Mouse (Mus musculus) fat pad, adult 2 months (tissue): ENCODE measurements around the gene Col24a1.
"Not testable (repeated sequence)": the region's sequence is repeated elsewhere in the genome, so short reads cannot be mapped to it uniquely, and the experiment has no call there.

ENCODE experiments used
- DNase-seq: peaks from one replicate; pipeline ENCODE4 v3.0.0-alpha.2; 2011; ENCODE audit warnings: low read depth, low spot score; ENCODE audit errors: extremely low read depth

Col24a1 gene

DNA sequence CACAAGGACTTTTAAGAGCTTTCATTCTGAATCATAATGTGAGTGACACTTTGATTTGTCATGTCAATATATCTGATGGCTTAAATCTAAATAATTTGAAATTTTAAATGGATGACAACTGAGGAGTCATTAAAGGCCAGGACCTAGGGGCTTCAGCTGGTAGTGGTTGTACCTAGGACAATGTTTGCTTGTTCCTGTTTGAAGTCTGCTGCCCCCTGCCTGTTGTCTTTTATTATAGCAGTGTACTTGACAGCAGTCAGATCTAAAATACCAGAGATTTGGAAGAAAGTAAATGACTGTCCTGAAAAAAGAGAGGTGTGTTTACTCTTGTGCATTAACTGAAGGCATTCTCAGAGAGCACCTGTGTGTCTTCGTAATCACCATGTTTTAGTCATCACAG lies 150.0 kb downstream of the Col24a1 start:
- no peak for DNase-seq

DNA sequence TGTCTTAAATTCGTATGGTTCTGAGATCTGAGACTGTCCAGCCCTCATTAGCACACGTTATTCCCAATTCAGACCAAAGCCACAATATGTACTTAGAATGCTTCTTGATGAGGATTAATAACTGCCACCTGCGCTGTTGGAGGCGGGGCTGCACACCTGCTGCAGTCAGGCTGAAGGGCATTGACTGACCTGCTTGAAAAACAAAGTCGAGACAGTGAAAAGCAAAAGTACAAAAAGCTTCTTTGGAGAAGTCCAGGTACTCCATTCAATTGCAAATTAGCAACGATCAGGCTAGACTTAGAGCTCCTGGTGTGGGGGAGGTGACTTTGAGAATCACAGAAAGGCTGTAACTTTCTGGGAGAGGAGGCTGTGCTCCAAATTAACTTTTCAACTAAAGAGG lies 150.9 kb downstream of the Col24a1 start:
- not testable (repeated sequence) for DNase-seq

DNA sequence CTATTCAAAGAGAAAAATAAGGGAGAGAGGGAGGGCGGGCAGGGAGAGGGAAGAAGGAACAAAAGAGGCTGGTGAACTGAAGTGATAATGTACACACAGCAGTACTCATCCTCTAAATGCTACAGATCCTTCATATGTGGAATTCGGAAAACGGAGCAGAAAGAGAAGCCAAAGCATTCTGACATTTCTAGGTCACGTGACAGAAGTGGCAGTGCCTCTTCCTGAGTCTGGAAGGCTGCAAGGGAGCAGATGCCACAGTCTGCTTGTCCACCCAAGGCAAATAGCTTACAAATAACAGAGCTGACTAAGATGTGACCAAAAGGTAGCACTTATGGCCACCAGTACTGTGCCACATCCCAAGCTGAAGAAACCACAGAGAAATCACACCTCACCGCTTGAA lies 164.8 kb downstream of the Col24a1 start:
- DNase-seq, result no peak

DNA sequence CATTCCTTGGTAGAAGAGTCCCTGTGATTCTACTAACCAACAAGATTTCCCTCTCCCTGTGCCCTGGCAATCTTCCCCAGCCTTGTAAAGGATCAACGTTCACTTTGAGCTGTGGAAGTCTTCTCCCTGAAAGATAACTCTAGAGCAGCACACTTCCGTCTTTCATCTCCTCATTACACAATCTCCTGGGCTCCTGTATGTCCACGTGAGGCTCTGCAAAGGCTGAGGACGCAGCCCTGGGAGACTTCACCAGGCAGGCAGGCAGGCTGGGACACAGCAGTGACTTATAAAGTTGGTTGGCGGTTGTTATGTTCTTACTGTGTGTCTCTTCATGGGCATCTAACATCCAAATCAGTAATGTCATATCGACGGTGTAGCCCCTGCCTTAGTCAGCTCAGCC lies 170.1 kb downstream of the Col24a1 start:
- DNase-seq, result no peak

DNA sequence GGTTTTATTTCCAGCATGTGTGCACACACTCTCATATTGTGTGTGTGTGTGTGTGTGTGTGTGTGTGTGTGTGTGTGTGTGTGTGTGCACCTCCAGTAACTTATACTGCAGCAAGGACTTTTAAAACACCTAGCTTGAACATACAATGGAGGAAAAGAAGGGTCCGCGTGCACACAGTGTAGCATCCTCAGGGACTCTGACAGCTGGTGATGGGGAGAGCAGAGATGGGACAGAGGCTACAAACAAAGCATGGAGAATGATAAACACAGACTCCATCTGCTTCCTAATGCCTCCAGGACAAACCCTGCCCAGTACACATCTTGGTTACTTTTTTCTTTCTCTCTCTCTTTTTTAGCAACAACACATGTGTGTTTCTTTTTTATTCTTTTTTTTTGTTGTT lies 171.5 kb downstream of the Col24a1 start:
- no peak for DNase-seq

DNA sequence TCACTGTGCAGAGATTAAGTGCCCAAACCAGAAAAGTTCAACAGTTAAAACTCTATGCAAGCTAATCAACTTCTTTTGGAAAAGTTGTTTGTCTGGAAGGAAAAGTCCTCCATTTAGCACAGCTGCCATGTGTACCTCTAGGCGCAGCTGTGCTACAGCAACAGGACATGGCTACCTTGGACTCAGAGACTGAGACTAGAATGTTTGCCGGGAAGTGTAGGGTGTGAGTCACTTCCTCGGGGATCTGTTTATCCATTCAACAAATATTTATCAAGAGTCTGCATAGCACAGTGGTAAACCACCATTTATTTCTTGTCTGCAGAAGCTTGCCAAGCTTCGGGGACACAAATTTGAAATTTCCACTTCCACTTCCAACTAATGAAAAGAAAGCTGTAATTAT lies 178.8 kb downstream of the Col24a1 start:
- DNase-seq, result no peak

DNA sequence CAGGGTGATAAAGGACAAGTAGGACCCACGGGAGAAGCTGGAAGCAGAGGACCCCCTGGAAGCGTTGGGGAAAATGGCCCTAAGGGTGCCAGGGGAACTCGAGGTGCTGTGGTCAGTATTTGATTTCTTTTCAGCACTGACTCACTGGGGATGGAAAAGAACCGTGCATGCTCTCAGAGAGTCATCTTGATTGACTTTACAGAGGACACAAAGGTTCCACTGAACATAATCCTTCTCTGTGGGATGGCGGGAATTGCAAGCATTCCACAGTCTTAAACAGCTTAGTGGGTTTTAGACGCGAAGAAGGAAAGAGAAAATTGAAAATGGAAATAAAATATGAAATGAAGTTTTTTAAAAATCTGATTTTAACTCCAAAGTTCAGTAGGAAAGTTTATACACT lies 181.9 kb downstream of the Col24a1 start:
- no peak for DNase-seq

DNA sequence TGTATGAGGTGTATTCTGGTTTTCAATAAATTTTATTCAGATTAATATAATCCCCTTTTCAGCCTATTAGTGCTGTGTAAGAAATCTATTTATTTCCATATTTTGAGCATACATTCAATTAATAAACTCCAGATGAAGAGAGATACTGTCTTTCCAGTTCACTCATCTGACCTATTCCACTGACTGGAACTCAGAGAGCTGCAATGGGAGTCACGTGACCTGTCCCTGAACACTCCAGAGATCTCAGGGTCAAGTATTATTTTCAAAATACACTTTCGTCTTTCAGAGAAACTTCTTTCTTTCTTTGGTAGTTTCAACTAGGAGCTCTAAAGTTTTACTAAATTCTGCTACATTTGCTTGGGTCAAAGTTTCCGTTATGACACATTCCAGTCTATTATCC lies 184.4 kb downstream of the Col24a1 start:
- no peak for DNase-seq

DNA sequence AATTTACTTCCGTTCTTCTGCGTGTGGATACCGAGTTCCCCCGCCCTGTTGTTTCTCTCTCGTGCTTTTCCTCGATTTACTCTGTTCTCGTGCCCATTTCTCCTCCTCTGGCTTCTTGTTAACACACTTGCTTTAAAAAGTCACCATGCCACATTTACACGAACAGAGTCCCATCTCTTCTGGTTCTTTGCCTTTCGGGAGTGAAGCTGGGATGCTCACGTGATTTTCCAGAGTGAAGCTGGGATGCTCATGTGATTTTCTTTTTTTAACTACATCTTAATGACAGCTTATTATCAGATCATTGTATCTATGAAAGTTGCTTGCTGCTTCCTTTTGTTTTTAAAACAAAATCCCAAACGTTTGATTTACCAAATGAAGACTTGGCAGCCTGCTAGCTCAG lies 184.8 kb downstream of the Col24a1 start:
- DNase-seq, result no peak

DNA sequence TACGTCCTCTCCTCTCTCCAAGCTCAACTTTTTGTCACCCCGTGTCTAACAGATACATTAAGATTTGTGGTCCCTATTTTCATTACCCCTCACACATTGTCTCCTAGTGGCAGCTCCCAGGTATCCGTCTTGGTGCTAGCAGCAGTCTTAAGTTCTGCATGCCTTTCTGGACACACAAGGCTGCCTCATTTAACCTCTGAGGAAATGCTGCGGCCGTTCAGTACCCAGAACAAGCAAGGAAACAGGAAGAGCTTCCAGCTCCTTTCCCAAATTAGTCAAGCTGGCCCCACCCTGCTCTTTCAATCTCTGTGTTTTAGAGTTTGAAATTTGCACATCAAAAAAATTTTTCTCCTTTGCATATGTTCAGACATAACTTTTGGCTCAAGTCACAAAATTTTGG lies 186.2 kb downstream of the Col24a1 start:
- no peak for DNase-seq

DNA sequence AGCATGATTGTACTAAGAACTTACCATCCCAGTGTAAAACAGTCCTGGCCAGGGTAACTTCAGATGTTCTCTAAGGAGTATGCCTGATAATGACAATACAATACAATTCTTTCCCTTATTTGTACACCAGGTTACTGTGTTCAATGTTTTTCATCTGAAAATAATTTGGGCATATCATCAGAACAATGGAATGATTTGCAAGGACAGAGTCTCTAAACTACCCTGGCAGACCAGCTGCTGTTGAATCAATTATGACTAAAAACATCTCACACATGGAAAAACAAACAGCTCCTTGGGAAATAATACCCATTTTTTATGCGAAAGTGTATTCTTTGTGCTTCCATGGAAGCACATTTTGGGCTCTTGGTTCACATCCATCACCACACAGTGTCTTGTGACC lies 198.0 kb downstream of the Col24a1 start:
- DNase-seq, result no peak

DNA sequence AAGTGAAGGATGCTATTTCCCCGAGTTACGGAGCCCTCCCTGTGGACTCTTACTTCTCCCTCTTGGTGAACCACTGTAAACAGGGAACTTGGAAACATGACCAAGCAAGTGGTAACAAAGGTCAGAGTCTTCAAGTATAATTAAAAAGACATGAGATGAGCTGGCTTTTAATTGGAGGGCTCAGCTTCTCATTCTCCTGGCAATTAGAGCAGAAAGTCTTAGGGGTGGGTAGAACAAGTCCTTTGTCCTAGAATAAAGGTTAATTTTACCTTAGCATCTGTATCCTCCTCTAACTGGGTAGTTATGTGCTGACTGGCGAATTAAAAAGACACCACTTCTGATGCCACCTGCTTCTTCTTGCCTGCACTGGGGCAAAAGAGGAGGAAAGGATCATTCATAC lies 199.1 kb downstream of the Col24a1 start:
- DNase-seq, result no peak

DNA sequence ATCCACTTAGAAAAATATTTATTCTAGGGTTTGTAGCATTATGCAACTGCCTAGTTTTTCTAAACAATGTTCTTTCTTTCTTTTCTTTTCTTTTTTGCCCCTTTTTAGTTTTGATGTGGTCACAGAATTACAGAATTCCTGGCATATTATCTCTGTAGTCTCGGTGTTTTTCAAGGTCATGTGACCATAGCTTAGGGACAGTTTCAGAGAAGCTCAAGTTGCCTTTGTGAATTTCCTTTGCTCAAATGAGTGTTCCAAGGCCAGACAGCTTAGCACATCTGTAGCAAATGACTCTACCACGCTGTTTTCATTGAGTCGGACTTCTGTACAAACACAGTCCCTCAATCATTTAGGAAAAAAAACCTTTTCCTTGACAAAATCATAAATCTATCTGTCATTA lies 205.9 kb downstream of the Col24a1 start:
- no peak for DNase-seq

DNA sequence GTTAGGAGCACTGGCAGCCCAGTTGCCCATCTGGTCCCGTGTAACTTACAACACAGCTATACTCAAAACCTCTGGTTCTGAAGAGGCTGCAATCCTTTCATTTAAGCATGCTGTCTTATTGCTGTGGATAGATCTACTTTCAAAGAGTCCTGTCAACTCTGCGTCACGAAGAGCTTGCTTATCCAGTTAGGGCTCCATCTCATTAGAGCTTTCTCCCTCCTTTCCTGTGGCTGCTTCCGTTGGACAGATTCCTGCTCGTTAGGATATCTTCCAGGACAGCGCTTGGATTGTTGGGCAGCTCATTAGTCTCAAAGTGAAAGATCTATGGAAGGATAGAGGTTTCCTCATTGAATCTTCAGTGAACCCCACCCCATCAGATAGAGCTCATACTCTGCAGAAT lies 206.6 kb downstream of the Col24a1 start:
- DNase-seq, result no peak

DNA sequence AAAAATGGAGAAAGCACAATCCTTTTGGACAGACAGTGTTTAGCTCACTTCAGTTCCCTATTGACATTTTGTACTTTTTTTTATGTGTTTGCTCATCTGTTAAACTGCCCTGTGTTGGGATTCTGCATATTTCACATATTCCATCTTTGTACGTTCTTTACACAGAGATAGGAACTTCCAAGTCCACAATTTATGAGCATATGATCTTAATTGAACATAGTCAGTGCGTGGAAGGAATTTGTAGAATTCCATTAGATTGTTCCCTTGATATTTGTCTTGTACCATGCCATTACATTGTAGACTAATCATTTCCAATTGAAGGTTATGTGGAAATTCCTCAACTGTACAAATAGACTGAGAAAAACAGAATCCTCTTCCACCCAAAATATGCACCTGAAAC lies 212.6 kb downstream of the Col24a1 start:
- no peak for DNase-seq

DNA sequence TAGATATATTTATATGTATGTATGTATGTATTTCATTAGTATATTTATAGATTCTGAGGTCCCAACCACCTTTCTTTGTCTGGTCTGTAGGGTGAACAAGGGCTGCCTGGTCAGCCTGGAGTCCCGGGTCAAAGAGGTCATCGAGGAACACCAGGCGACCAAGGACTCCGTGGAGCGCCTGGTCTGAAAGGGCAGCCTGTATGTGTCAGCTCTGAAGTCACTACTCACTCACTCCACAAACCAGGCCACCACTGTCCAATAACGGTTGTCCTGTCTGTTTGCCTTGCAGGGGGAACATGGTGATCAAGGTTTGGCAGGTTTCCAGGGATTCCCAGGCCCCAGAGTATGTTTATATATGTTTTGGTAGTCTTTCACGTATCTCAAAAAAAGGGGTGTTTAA lies 216.3 kb downstream of the Col24a1 start:
- DNase-seq, result no peak

DNA sequence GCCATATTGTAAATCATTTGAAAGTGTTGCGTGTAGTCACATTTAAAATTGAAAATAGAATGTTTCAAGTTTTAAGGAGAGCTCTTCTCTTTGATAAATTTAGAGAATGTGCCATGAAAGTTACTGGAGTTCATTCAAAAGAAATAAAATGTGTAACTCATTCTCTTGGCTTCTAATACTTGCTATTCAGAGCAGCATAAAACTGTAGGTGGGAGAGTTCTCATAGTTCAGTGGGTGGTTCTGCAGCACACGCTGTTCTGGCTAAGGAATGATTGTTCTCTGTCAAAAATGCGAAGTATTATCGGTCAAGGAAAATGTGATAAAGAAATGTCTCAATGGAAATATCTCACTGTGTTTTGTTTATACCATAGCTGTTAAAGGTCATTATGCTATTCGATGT lies 221.9 kb downstream of the Col24a1 start:
- no peak for DNase-seq

DNA sequence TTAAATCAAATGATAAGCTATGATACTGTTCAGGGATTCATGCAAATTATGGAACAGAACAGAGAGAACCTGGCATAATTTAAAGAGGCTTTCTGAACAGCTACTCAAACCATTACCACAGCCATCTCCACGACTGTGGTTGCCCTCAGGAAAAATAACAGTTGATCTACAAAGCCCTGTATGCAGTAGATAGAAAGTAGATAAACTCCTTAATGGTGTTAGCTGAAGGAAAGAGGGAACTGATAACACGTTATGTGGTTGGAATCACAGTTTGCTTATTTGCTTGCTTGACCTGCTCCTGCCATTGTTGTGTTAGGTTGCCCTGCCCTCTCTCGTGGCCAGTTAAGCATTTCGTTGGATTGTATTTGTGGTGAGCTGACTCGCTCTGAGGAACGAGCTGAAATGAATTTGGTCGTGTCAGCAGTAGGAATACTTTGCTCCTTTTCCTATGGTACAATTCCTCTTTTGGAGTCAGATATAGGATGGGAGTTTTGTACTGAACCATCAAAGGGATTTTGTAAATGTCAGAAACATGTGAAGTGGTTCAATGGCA lies 229.3 kb downstream of the Col24a1 start:
- DNase-seq, result no peak

DNA sequence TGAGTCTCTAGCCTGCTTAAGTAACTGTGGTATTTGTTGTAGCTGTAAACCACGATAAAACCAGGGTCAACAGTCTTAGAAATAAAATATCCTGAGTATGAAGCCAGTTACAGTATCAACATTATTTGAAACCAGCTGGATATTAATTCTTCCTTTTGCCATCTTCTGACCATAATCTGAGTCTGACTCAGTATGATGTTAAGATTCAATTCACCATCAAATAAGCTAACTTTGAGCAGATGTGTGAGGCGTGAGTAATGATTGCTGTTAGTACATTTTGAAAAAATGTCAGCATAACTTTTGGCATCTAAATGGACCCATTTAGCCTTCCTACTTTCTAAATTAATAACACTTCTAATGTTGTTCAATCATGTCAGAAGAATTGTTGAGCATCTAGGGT lies 230.0 kb downstream of the Col24a1 start:
- no peak for DNase-seq

DNA sequence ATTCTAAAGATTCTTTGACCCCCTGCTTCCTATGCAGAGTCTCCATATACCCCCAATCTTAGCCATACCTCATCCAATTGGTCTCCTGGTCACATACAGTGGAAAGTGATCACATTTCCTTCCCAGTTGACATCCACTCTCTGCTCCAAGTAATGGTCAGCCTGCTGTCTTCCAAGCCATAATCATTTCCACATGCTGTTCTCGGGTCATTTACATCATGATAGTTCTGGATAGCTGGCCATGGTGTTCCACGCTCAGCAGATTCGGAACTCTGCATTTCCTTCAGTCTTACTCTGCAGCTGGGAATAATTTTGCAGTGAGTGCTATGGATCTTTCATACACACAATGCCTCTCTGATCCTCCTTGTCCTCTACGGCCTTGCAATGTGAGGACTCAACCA lies 233.0 kb downstream of the Col24a1 start:
- DNase-seq, result no peak

DNA sequence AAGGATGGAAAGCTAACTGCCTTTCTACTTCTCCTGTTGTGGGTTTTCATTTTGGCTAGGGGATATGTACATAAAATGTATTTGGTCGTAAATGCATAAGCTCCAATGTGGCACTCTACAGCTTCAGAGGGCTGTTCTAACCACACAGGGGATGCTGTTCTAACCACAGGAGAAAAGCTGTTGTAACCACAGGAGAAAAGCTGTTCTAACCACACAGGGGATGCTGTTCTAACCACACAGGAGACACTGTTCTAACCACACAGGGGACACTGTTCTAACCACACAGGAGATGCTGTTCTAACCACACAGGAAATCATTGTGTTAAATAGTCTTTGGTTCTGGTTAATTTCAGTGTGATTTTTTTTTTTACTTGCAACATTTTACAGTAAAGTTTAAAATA lies 245.6 kb downstream of the Col24a1 start:
- no peak for DNase-seq

DNA sequence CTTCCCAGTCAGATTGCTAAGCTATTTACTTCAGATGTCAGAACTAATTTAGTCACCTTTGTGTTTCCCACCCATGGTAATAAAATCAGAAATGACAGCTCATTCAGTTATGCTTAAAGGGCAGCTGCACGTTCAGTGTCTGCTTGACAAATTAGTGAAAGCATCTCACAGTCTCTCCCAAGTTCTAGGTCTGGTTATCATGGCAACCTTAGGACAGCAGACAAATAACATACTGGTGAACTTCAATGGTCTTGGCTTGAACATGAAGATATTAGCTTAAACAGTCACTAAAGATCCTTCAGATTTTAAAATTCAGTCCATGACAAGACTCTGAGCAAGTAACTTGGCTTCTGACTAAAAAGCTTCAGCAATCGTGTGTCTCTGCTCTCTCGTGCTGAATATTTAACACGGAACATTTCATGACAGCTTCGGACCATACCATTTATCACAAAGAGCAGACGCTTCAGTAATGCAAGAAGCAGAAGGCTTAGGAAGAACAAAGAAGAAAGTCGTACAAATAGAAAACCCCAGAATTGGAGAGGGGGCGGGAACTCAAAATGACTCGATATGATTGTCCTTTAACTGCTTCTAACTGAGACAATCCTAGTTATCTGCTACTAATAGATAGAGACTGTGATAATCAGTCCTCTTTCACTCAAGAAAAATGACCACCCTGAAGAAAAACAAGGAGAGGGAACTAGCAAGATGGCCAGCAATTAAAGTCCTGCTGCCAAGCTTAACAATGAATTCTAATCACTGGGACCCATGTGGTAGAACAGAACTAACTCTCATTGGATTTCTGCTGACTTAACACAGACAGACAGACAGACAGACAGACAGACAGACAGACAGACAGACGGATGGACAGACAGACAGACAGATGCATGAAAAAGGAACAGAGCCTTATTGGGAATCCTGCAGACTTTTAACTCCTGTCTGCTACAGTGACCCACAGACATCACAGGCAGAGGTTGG lies 256.5 kb downstream of the Col24a1 start:
- DNase-seq, result no peak

DNA sequence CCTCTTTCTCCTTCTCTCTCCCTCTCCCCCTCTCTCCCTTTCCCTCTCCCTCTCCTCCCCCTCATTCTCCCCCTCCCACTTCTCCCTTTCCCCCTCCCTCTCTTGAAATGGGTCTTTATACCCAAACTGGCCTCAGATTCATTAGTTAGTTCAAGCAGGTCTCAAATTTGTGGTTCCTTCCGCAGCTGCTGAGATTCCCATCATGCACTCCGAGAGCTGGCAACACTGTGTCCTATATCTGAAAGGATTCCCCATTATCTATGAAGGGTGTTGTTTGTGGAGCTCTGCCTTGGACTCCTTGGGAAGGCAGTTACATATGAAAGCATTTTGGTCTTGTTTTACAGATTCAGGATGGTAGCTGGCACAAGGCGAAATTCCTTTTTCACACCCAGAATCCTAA lies 257.9 kb downstream of the Col24a1 start:
- DNase-seq, result no peak
